Mouse (Mus musculus): Measurements from ENCODE around the gene Knstrn. TPM values are rescaled to one million over a fixed set of nuclear protein-coding genes. Genes with fewer than 3 reads are reported as not detected.
A peak's percentile ranks its signal among the peaks of the same experiment; 100 is the strongest.

Knstrn gene
- total RNA-seq, 2 experiments from 2014 or later: 48.2 to 210 TPM

DNA sequence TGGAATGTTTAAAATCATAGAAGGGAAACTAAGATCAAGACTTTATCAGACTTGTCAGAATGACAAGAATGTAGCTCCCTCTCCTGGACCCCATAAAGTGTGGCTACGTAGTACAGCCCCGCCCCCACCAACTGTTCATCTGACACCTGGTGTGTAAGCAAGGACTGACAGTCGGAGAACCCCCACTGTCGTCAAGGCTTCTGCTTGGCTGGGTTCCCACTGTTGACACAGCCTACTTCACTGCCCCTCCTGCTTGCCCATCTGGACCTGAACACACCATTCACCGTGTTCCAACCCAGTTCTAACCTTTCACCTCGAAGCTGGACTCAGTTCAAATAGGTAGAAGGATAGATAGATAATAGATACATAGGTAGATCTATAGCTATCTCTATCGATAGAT lies 32.4 kb downstream of the Knstrn start:
- ATAC-seq (replicated peaks; ENCODE audit: low FRiP score, poor library complexity, severe bottlenecking): no peak

- ATAC-seq (replicated peaks; ENCODE audit: low FRiP score, poor library complexity, severe bottlenecking): no peak
Observed at GRCm38 (mm10) chr2:118851756-118852155, 38.0 kb downstream of the Knstrn start.

GRCm38 (mm10) chr2:118861454-118862339 lies 47.9 kb downstream of the Knstrn start, which contains the start of gene Ivd:
Gene Ivd, plus strand, starts transcription at chr2:118861954.
- ATAC-seq (replicated peaks; ENCODE audit: low FRiP score, poor library complexity, severe bottlenecking): peak; percentile 100

DNA sequence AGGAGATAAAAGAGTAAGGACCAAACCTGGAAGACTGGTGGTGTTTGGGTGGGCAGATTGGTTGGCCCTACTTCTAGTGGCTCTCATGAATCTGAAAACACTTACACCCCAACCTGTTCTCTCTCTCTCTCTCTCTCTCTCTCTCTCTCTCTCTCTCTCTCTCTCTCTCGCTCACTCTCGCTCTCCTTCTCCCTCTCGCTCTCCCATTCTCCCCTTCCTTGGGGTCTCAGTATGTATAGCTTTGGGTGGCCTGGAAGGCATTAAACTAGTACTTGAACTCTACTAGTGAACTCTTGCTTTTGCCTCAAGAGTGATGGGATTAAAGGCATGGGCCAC lies 48.5 kb downstream of the Knstrn start:
- ATAC-seq (replicated peaks; ENCODE audit: low FRiP score, poor library complexity, severe bottlenecking): no peak

GRCm38 (mm10) chr2:118870601-118871000 lies 56.8 kb downstream of the Knstrn start:
- ATAC-seq (replicated peaks; ENCODE audit: low FRiP score, poor library complexity, severe bottlenecking): no peak

DNA sequence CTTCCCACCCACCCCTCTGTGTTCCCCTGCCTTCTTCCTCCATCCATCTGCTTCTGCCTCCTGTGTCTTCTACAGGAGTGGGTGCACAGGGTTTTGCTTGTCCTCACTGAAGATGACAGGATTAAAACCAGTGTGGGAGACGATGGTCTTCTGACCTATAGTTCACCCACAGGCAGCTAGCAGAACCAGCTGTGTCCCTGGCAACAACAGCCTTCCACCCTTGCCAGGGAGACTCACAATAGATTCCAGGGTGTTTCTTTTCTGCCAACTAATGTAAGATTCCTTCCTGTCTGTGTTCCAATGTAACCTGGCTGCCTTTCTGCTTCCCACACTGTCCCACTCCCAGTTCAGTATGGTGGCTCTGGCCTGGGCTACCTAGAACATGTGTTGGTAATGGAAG lies 57.2 kb downstream of the Knstrn start:
- ATAC-seq (replicated peaks; ENCODE audit: low FRiP score, poor library complexity, severe bottlenecking): no peak

DNA sequence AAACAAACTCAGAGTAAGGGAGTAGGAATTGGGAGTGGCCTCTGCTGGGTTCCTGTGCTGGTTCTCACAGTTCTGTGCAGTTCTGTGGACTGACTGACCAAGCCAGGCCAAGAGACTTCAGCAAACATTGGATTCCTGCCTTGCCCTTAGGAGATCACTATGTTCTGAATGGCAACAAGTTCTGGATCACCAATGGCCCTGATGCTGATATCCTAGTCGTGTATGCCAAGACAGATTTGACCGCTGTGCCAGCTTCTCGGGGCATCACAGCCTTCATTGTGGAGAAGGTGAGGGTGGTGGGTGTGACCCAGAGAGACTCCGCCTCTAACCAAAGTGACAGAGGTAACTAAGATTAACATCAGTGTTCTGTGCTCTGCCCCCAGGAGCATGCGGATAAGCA lies 59.2 kb downstream of the Knstrn start:
- ATAC-seq (replicated peaks; ENCODE audit: low FRiP score, poor library complexity, severe bottlenecking): no peak

DNA sequence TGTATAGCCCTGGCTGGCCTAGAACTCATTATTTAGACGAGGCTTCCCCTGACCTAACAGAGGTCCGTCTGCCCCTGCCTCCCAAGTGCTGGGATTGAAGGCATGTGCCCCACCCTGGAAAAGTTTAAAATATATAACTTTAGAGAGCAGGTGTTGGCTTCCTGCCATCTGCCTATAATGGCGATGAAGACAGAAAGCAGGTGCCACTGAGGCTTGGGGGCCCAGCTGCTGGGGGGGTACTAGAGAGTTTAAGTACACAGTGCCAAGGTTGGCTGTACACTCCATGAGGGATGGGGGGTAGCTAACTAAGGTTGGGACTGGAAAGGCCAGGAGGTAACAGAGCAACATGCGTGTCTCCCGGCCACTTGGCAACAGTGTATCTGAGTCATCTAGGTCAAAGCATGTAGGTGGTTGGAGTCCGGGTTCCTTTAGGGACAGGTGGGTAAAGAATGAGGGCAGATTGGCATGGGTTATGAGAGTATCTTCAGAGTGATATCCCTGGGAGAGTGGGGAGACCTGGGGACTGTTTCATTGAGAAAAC lies 60.2 kb downstream of the Knstrn start:
- ATAC-seq (replicated peaks; ENCODE audit: low FRiP score, poor library complexity, severe bottlenecking): no peak

GRCm38 (mm10) chr2:118875316-118875715 lies 61.5 kb downstream of the Knstrn start:
- no peak for ATAC-seq (replicated peaks; ENCODE audit: low FRiP score, poor library complexity, severe bottlenecking)

GRCm38 (mm10) chr2:118876453-118876852 lies 62.6 kb downstream of the Knstrn start:
- ATAC-seq (replicated peaks; ENCODE audit: low FRiP score, poor library complexity, severe bottlenecking): no peak

GRCm38 (mm10) chr2:118881019-118881418 lies 67.2 kb downstream of the Knstrn start:
- no peak for ATAC-seq (replicated peaks; ENCODE audit: low FRiP score, poor library complexity, severe bottlenecking)

DNA sequence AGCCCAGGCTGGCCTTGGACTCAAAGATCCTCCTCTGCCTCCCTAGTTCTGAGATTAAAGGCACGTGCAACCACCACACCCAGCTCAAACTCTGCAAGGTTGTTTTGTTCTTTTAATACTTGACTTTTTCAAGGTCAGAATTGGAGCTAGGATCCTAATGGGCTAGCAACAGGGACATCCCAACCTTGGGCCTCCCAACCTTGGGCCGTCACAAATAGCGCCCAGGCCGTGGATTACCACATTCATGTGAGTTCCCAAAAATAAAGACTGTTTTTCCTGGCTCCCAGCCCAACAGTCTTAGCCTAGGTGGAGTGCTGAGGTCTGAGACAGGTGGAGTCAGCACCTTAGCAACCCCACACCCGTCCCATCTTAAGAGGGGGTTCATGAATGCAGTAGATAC lies 68.2 kb downstream of the Knstrn start:
- ATAC-seq (replicated peaks; ENCODE audit: low FRiP score, poor library complexity, severe bottlenecking): no peak

- peak; percentile 71 for ATAC-seq (replicated peaks; ENCODE audit: low FRiP score, poor library complexity, severe bottlenecking)
Observed at GRCm38 (mm10) chr2:118882840-118883679, 69.3 kb downstream of the Knstrn start.

DNA sequence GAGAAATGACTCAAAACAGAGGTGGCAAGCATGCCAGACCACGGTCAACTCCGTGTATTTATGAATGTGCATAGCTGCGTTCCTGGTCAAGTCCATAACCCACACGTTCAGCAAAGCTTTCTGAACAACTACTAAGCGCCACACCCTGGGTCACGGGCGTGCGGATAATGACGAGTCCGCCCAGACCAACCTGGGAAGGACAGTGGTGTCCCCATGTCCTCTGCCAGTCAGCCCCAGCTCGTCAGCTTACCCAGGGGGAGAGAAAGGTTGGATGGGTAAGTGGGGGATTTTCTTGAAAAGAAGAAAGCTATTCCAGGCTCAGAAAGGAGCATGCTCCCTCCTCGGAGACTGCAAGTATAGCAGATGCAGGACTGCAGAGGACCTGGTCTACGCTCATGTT lies 73.6 kb downstream of the Knstrn start:
- ATAC-seq (replicated peaks; ENCODE audit: low FRiP score, poor library complexity, severe bottlenecking): peak; percentile 46

GRCm38 (mm10) chr2:118887845-118888548 lies 74.2 kb downstream of the Knstrn start:
- peak; percentile 70 for ATAC-seq (replicated peaks; ENCODE audit: low FRiP score, poor library complexity, severe bottlenecking)

DNA sequence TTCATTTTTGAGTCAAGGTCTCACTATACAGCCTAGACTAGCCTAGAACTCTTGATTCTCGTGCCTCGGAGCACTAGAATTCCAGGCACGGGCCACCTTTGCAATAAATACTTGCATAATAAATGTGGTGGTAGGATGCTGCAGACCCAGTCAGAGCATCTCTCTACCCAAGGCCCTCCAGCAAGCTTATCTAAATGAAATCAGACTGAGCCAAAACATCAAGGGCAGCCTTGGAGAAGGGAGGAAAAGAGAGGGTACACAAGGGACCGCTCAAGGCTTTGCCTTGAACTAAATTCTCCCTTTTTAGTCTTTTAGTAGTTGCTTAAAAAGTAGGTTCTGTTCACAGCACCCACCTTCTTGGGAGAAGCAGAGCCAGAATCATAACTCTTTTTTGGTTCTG lies 77.4 kb downstream of the Knstrn start:
- no peak for ATAC-seq (replicated peaks; ENCODE audit: low FRiP score, poor library complexity, severe bottlenecking)

DNA sequence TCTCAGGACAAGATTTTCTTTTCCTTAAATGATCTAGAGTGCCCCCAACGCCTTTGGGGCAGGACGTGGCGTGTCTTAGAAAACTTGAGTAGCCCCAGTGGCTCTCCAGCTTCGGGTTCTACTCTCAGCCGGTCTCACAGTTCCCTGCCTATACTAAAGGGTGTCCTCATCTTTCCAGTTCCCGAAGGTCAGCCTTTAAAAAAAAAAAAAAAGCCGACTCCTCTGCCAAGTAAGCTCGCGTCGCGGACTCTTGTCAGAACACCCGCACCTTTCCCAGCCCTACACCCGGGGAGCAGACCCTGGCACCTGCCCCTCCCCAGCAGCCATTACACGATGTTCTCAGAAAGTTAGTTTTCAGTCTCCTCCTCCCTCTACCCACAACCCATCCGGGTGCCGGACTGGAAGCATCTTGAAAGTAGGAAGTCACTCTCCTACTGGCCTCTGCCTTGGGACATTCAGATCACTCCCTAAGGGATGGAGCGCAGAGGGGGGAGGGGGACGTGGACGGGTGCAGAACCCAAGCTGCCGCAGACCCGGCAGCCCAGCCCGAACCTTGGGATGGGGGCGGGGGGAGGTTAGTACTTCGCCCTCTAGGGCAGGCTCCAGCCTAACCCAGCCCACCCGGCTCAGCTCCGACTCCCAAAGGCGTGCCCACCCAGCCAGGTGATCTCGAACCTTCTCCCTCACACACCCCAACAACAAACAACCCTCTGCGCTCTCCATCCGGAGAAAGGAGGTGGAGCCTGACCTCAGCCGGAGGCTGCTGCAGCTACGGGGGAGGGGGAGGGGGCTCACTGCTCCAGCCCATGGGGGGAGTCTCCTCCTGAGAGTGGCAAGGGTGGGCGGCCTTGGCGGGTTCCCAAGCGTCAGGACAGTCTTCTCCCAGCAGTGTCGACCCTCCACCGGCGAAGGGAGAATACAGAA lies 82.4 kb downstream of the Knstrn start:
- no peak for ATAC-seq (replicated peaks; ENCODE audit: low FRiP score, poor library complexity, severe bottlenecking)

GRCm38 (mm10) chr2:118896914-118897291 lies 83.1 kb downstream of the Knstrn start:
- no peak for ATAC-seq (replicated peaks; ENCODE audit: low FRiP score, poor library complexity, severe bottlenecking)

- no peak for ATAC-seq (replicated peaks; ENCODE audit: low FRiP score, poor library complexity, severe bottlenecking)
Observed at GRCm38 (mm10) chr2:118897392-118897791, 83.6 kb downstream of the Knstrn start.

Data from erythroid progenitor cell, adult 5-6 weeks (primary cell).